Mouse (Mus musculus) embryonic facial prominence, embryonic 11.5 days (tissue): ENCODE data around the gene Bmpr1b. TPM values are rescaled to one million over a fixed set of nuclear protein-coding genes. Genes with fewer than 3 reads are reported as not detected.
A peak's percentile ranks its signal among the peaks of the same experiment; 100 is the strongest.
"Not testable (repeated sequence)": the region's sequence is repeated elsewhere in the genome, so short reads cannot be mapped to it uniquely, and the experiment has no call there.

ENCODE experiments used
- ATAC-seq: fragments of 200-750 bp; cut with Nextera tagmentation; replicated peaks from 2 replicates; pipeline ENCODE4 v1.8.0; 2017; ENCODE audit warnings: low read depth; ENCODE audit not compliant: insufficient number of reproducible peaks, low FRiP score, low TSS enrichment
- DNase-seq: peaks from one replicate; pipeline ENCODE4 v3.0.0-alpha.2; 2015; ENCODE audit warnings: low spot score
- H3K27ac ChIP-seq: fragments of 300-500 bp; sonication (generic); replicated peaks from 2 replicates; pipeline ENCODE4 v1.5.1; 2014; ENCODE audit warnings: mild to moderate bottlenecking, low read depth, low read length, control low read depth
- H3K27me3 ChIP-seq: fragments of 300-500 bp; sonication (generic); 2 replicates; pipeline ENCODE4 v1.6.1; 2014; ENCODE audit warnings: mild to moderate bottlenecking, low read length, moderate library complexity, mixed read lengths; ENCODE audit not compliant: control insufficient read depth, insufficient read depth
- H3K36me3 ChIP-seq: fragments of 300-500 bp; sonication (generic); replicated peaks from 2 replicates; pipeline ENCODE4 v1.6.1; 2014; ENCODE audit warnings: low read depth, mild to moderate bottlenecking, low read length, moderate library complexity, mixed read lengths; ENCODE audit not compliant: control insufficient read depth, insufficient read depth
- H3K4me1 ChIP-seq: fragments of 300-500 bp; sonication (generic); 2 replicates; pipeline ENCODE4 v1.6.1; 2014; ENCODE audit warnings: low read length, mixed read lengths; ENCODE audit not compliant: control insufficient read depth, insufficient read depth
- H3K4me2 ChIP-seq: fragments of 300-500 bp; sonication (generic); 2 replicates; pipeline ENCODE4 v1.6.1; 2014; ENCODE audit warnings: low read depth, mild to moderate bottlenecking, control low read depth, low read length, moderate library complexity
- H3K4me3 ChIP-seq: fragments of 300-500 bp; sonication (generic); 2 replicates; pipeline ENCODE4 v1.5.1; 2014; ENCODE audit warnings: low read depth, low read length, control low read depth
- H3K9ac ChIP-seq: fragments of 300-500 bp; sonication (generic); replicated peaks from 2 replicates; pipeline ENCODE4 v1.6.1; 2014; ENCODE audit warnings: mild to moderate bottlenecking, control low read depth, low read length
- H3K9me3 ChIP-seq: fragments of 300-500 bp; sonication (generic); replicated peaks from 2 replicates; pipeline ENCODE4 v1.6.1; 2016; ENCODE audit warnings: mild to moderate bottlenecking, low read length, inconsistent platforms, mixed read lengths; ENCODE audit not compliant: control insufficient read depth
- WGBS: fragments of 180-500 bp; shearing (Covaris S2); extraction: QIAGEN DNeasy Blood & Tissue Kit; methylation state at CpG from one replicate; pipeline ENCODE4 v1.1.7; 2014; 5-methylcytosine and 5-hydroxymethylcytosine counted together
- polyA plus RNA-seq: library from polyadenylated mRNA; unstranded; fragments of >200 nt; fragmentation: Nextera tagmentation; extraction: Ambion mirVana; gene quantifications from 2 replicates; pipeline ENCODE4 v1.2.1, GENCODE M21; 2014

Gene Bmpr1b
- polyA plus RNA-seq, 1 experiment from 2014 or later, result 11.8 TPM

GRCm38 (mm10) chr3:142191627-142192026, 22.4 kb upstream of the Bmpr1b start:
- not testable (repeated sequence) for H3K4me2 ChIP-seq, ATAC-seq, H3K36me3 ChIP-seq, H3K27ac ChIP-seq, H3K9me3 ChIP-seq, H3K9ac ChIP-seq, H3K4me1 ChIP-seq, H3K4me3 ChIP-seq, DNase-seq, H3K27me3 ChIP-seq

GRCm38 (mm10) chr3:142186551-142186950, 17.3 kb upstream of the Bmpr1b start:
- Histone ChIP-seq H3K4me3 (no peak overlapping the region), H3K9me3 (0 out of 2 replicates have a peak, but pooled peaks cover 1% of the 10 kb centered on the region)
- 87% methylated on average over 3 of the region's 3 CpGs for WGBS

GRCm38 (mm10) chr3:142173996-142174395, 4.8 kb upstream of the Bmpr1b start:
- Histone ChIP-seq H3K9me3 (no peaks in the 10 kb centered on the region), H3K27me3 (peaks cover 4% of the 10 kb centered on the region; the same call in 1 of the 2 replicates), H3K4me1 (no peaks in the 10 kb centered on the region), H3K4me3 (no peak overlapping the region), H3K9ac (no peak overlapping the region), H3K36me3 (no peaks in the 10 kb centered on the region), H3K4me2 (no peak overlapping the region), H3K27ac (no peak overlapping the region)
- ATAC-seq, result no peak
- WGBS, result 91% methylated on average over 4 of the region's 4 CpGs
- DNase-seq, result no peak

More at GRCm38 (mm10) chr3:142186551-142186950, 17.3 kb upstream of the Bmpr1b start:
- Histone ChIP-seq H3K4me2 (no peak overlapping the region), H3K36me3 (no peaks in the 10 kb centered on the region), H3K27ac (no peak overlapping the region), H3K9ac (no peak overlapping the region), H3K27me3 (no peaks in the 10 kb centered on the region), H3K4me1 (no peaks in the 10 kb centered on the region)
- no peak for DNase-seq
- no peak for ATAC-seq

GRCm38 (mm10) chr3:142168251-142168862, 868 bp downstream of the Bmpr1b start:
- Histone ChIP-seq H3K27ac (peak overlapping the region; percentile 89), H3K4me3 (peak overlapping the region; percentile 67), H3K4me2 (peak overlapping the region; percentile 83), H3K36me3 (no peaks in the 10 kb centered on the region), H3K9me3 (no peaks in the 10 kb centered on the region), H3K9ac (peak overlapping the region; percentile 86), H3K27me3 (peaks cover 4% of the 10 kb centered on the region; the same call in 1 of the 2 replicates), H3K4me1 (no peaks in the 10 kb centered on the region; the same call in 1 of the 2 replicates)
- ATAC-seq, result peak; percentile 32
- DNase-seq, result peak; percentile 53
- 4% methylated on average over 9 of the region's 9 CpGs for WGBS

GRCm38 (mm10) chr3:142164981-142165380, 4.2 kb downstream of the Bmpr1b start:
- WGBS, result 63% methylated on average over 9 of the region's 9 CpGs
- no peak overlapping the region for H3K27ac ChIP-seq
- no peak for DNase-seq
- H3K9ac ChIP-seq, result no peak overlapping the region
- no peak overlapping the region for H3K4me2 ChIP-seq
- H3K9me3 ChIP-seq, result no peaks in the 10 kb centered on the region
- H3K4me1 ChIP-seq, result no peaks in the 10 kb centered on the region; the same call in 1 of the 2 replicates
- no peak overlapping the region for H3K4me3 ChIP-seq
- no peaks in the 10 kb centered on the region for H3K27me3 ChIP-seq
- ATAC-seq, result no peak
- H3K36me3 ChIP-seq, result no peaks in the 10 kb centered on the region

- Histone ChIP-seq H3K9ac (no peak overlapping the region), H3K27ac (no peak overlapping the region), H3K4me2 (no peak overlapping the region), H3K27me3 (no peaks in the 10 kb centered on the region), H3K4me3 (no peak overlapping the region), H3K4me1 (no peaks in the 10 kb centered on the region; the same call in 1 of the 2 replicates), H3K36me3 (no peaks in the 10 kb centered on the region), H3K9me3 (no peaks in the 10 kb centered on the region)
- ATAC-seq (no peak), DNase-seq (no peak)
- 87% methylated on average over 2 of the region's 2 CpGs for WGBS
Observed at GRCm38 (mm10) chr3:142163896-142164295, 5.3 kb downstream of the Bmpr1b start.

- Histone ChIP-seq H3K4me3 (no peak overlapping the region), H3K27ac (no peak overlapping the region), H3K9ac (no peak overlapping the region), H3K27me3 (no peaks in the 10 kb centered on the region), H3K9me3 (no peaks in the 10 kb centered on the region), H3K4me1 (no peaks in the 10 kb centered on the region; the same call in 1 of the 2 replicates), H3K4me2 (no peak overlapping the region), H3K36me3 (no peaks in the 10 kb centered on the region)
- ATAC-seq, result no peak
- DNase-seq, result peak; percentile 28
- 64% methylated on average over 3 of the region's 3 CpGs for WGBS
Observed at GRCm38 (mm10) chr3:142161405-142161804, 7.8 kb downstream of the Bmpr1b start.

GRCm38 (mm10) chr3:142151980-142152379, 17.2 kb downstream of the Bmpr1b start:
- WGBS, result 76% methylated on average over 5 of the region's 5 CpGs

More at GRCm38 (mm10) chr3:142151980-142152379, 17.2 kb downstream of the Bmpr1b start:
- H3K27ac ChIP-seq, result no peak overlapping the region
- H3K4me2 ChIP-seq, result no peak overlapping the region
- no peak overlapping the region for H3K4me3 ChIP-seq
- DNase-seq (no peak), ATAC-seq (no peak)
- H3K36me3 ChIP-seq, result no peaks in the 10 kb centered on the region
- H3K9ac ChIP-seq, result no peak overlapping the region
- H3K9me3 ChIP-seq, result no peaks in the 10 kb centered on the region
- no peaks in the 10 kb centered on the region for H3K4me1 ChIP-seq
- no peaks in the 10 kb centered on the region for H3K27me3 ChIP-seq
